Comparison of ENCODE assay signal across 8 mouse cellular contexts in the genomic region with DNA sequence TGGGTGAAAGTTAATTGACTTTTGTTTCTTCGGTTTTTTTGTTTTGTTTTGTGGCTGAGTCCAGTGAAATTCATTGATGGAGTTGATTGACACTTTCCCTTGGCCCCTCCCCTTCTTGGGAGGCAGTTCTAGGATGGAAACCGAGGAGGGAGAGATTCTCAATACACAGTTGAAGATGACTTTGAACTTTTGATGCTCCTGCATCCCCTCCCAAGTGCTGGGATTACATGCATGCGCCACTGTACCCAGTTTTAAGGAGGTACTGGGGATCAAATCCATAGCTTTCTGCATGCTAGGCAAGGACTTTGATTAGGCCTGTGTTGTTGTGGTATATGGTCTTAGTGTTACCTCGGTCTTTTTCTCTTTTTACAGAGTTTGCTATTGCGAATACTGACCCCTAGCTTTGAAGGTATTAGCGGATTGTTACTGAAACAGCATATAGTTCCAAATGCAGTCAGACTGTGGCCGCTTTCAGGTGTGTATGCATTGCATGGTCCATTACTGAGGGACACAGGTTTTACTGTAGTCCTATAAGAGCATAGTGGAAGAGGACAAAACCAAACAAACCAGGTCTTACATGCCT. TPM values are rescaled to one million over a fixed set of nuclear protein-coding genes. Genes with fewer than 3 reads are reported as not detected.
DNase-seq lines count a peak whose midpoint lies in the region; ATAC-seq and TF ChIP-seq lines count a peak whose summit lies in the region.

No protein-coding gene starts in this region.

- peak overlapping the region; percentile 62 for H3K4me3 ChIP-seq in left cerebral cortex, adult 2 months
- peak overlapping the region; percentile 91 for H3K4me3 ChIP-seq in brown adipose tissue, adult 24 weeks (ENCODE audit: insufficient read depth, low read depth, low read length)
- H3K4me3 ChIP-seq in hindbrain, embryonic 12.5 days = peak overlapping the region; percentile 95
- peak overlapping the region; percentile 91 for H3K4me3 ChIP-seq in midbrain, embryonic 11.5 days (ENCODE audit: low read depth, low read length)

- intact Hi-C loops in left cerebral cortex, adult 2 months (cut with DNase I) = loop anchor here (5.0 kb wide), 1 partner anchor 459 kb away; no protein-coding TSS in a partner anchor
- intact Hi-C loops in left cerebral cortex, postnatal 14 days (cut with DNase I) = no loop called here

- DNase-seq in left cerebral cortex, adult 2 months (ENCODE audit: extremely low spot score in 1 of 2, low spot score in 2 of 2) = no peak
- no peak for DNase-seq in left cerebral cortex, postnatal 14 days (ENCODE audit: low spot score in 2 of 2)
- no peak for DNase-seq in midbrain, embryonic 11.5 days (ENCODE audit: low spot score, missing footprints)
- no peak for DNase-seq in frontal cortex, adult 2 months (ENCODE audit: extremely low spot score in 1 of 2, low spot score in 1 of 2)
- no peak for DNase-seq in layer of hippocampus, adult 11-12 months (ENCODE audit: low spot score)
- no peak for DNase-seq in cerebellum, adult 8-10 months

- H3K9me3 ChIP-seq in hindbrain, embryonic 12.5 days (replicated peaks) = no peaks in the 10 kb centered on the region
- no peaks in the 10 kb centered on the region for H3K9me3 ChIP-seq in midbrain, embryonic 11.5 days (ENCODE audit: control insufficient read depth, low read length)

- no peaks in the 10 kb centered on the region for H3K27me3 ChIP-seq in hindbrain, embryonic 12.5 days
- no peaks in the 10 kb centered on the region for H3K27me3 ChIP-seq in midbrain, embryonic 11.5 days (ENCODE audit: control insufficient read depth, insufficient read depth, low read length)

- peaks cover 4% of the 10 kb centered on the region; the same call in 1 of the 2 replicates for H3K4me1 ChIP-seq in brown adipose tissue, adult 24 weeks (ENCODE audit: control insufficient read depth, insufficient read depth, insufficient read length, low read length)
- peaks cover 22% of the 10 kb centered on the region for H3K4me1 ChIP-seq in hindbrain, embryonic 12.5 days
- H3K4me1 ChIP-seq in midbrain, embryonic 11.5 days (ENCODE audit: control insufficient read depth, insufficient read depth, low read length) = peaks cover 17% of the 10 kb centered on the region

- WGBS in hindbrain, embryonic 12.5 days = 41% methylated on average over 7 of the region's 7 CpGs
- 35% methylated on average over 7 of the region's 7 CpGs for WGBS in midbrain, embryonic 11.5 days

- H3K36me3 ChIP-seq in hindbrain, embryonic 12.5 days = peaks cover 22% of the 10 kb centered on the region
- H3K36me3 ChIP-seq in midbrain, embryonic 11.5 days (ENCODE audit: control insufficient read depth, insufficient read depth, low read length) = no peaks in the 10 kb centered on the region

- ATAC-seq in hindbrain, embryonic 12.5 days (ENCODE audit: low FRiP score) = no peak
- ATAC-seq in midbrain, embryonic 11.5 days (ENCODE audit: low FRiP score) = 0 out of 2 replicates have a peak, but pooled peaks have one; percentile 10

- H3K4me2 ChIP-seq in hindbrain, embryonic 12.5 days (replicated peaks) = peak overlapping the region; percentile 68
- peak overlapping the region; percentile 82 for H3K4me2 ChIP-seq in midbrain, embryonic 11.5 days

- no peak; the same call in none of the 2 replicates for TF ChIP-seq CTCF in left cerebral cortex, adult 2 months (IDR thresholded peaks at IDR 0.05)

- H3K9ac ChIP-seq in hindbrain, embryonic 12.5 days = peak overlapping the region; percentile 90
- peak overlapping the region; percentile 97 for H3K9ac ChIP-seq in midbrain, embryonic 11.5 days (ENCODE audit: low read length)

- peak overlapping the region; percentile 97; the same call in 1 of the 2 replicates for H3K27ac ChIP-seq in left cerebral cortex, adult 2 months
- H3K27ac ChIP-seq in brown adipose tissue, adult 24 weeks (replicated peaks; ENCODE audit: low read depth, low read length) = peak overlapping the region; percentile 81
- H3K27ac ChIP-seq in hindbrain, embryonic 12.5 days = peak overlapping the region; percentile 92
- H3K27ac ChIP-seq in midbrain, embryonic 11.5 days (ENCODE audit: low read depth, low read length) = peak overlapping the region; percentile 83; the same call in 1 of the 2 replicates

RNA-seq across cellular contexts. Expression of a gene that starts 3.5 kb away (rescaled TPM):
- 10 to 100 TPM; 66.2 to 68.8 TPM for total RNA-seq in left cerebral cortex, adult 2 months (2021)
- 10 to 100 TPM; 69.0 to 69.4 TPM for total RNA-seq in left cerebral cortex, postnatal 14 days (2021)
- polyA plus RNA-seq in brown adipose tissue, adult 24 weeks (2012; ENCODE audit: insufficient read depth, insufficient read length, missing spikeins) = 154 and 173 TPM in 2 replicates
- 62.6 and 63.9 TPM in 2 replicates for polyA plus RNA-seq in hindbrain, embryonic 12.5 days (2016; fragmentation: Nextera tagmentation; extraction: Ambion mirVana)
- polyA plus RNA-seq in midbrain, embryonic 11.5 days (2014; fragmentation: Nextera tagmentation; extraction: Ambion mirVana) = 35.9 TPM in 2 replicates
- 90.1 and 103 TPM in 2 replicates for polyA plus RNA-seq in frontal cortex, adult 2 months (2012; rRNA removed)

RNA-seq across cellular contexts. Expression of a gene that starts 24.1 kb away (rescaled TPM):
- total RNA-seq in left cerebral cortex, adult 2 months (2021) = 100 to 1,000 TPM; 161 to 175 TPM
- 100 to 1,000 TPM; 146 to 151 TPM for total RNA-seq in left cerebral cortex, postnatal 14 days (2021)
- 33.3 and 37.9 TPM in 2 replicates for polyA plus RNA-seq in brown adipose tissue, adult 24 weeks (2012; ENCODE audit: insufficient read depth, insufficient read length, missing spikeins)
- polyA plus RNA-seq in hindbrain, embryonic 12.5 days (2016; fragmentation: Nextera tagmentation; extraction: Ambion mirVana) = 87.0 and 90.1 TPM in 2 replicates
- 61.9 and 72.0 TPM in 2 replicates for polyA plus RNA-seq in midbrain, embryonic 11.5 days (2014; fragmentation: Nextera tagmentation; extraction: Ambion mirVana)
- 97.3 and 101 TPM in 2 replicates for polyA plus RNA-seq in frontal cortex, adult 2 months (2012; rRNA removed)

RNA-seq across cellular contexts. Expression of a gene that starts 36.0 kb away (rescaled TPM):
- total RNA-seq in left cerebral cortex, adult 2 months (2021) = 100 to 1,000 TPM; 369 to 415 TPM
- 100 to 1,000 TPM; 356 to 384 TPM for total RNA-seq in left cerebral cortex, postnatal 14 days (2021)
- polyA plus RNA-seq in brown adipose tissue, adult 24 weeks (2012; ENCODE audit: insufficient read depth, insufficient read length, missing spikeins) = 615 and 813 TPM in 2 replicates
- polyA plus RNA-seq in hindbrain, embryonic 12.5 days (2016; fragmentation: Nextera tagmentation; extraction: Ambion mirVana) = 1,018 and 1,026 TPM in 2 replicates
- polyA plus RNA-seq in midbrain, embryonic 11.5 days (2014; fragmentation: Nextera tagmentation; extraction: Ambion mirVana) = 1,312 and 1,403 TPM in 2 replicates
- polyA plus RNA-seq in frontal cortex, adult 2 months (2012; rRNA removed) = 1,060 and 1,106 TPM in 2 replicates

RNA-seq across cellular contexts. Expression of a gene that starts 51.0 kb away (rescaled TPM):
- 10 to 100 TPM; 68.5 to 89.8 TPM for total RNA-seq in left cerebral cortex, adult 2 months (2021)
- total RNA-seq in left cerebral cortex, postnatal 14 days (2021) = 10 to 100 TPM; 55.0 to 77.7 TPM
- not detected in 2 replicates for polyA plus RNA-seq in brown adipose tissue, adult 24 weeks (2012; ENCODE audit: insufficient read depth, insufficient read length, missing spikeins)
- 0.15 and 0.35 TPM in 2 replicates for polyA plus RNA-seq in hindbrain, embryonic 12.5 days (2016; fragmentation: Nextera tagmentation; extraction: Ambion mirVana)
- polyA plus RNA-seq in midbrain, embryonic 11.5 days (2014; fragmentation: Nextera tagmentation; extraction: Ambion mirVana) = 0.07 TPM in 1 of 2 replicates, not detected in the other
- polyA plus RNA-seq in frontal cortex, adult 2 months (2012; rRNA removed) = 145 and 196 TPM in 2 replicates
